Mouse (Mus musculus) midbrain, postnatal 0 days (tissue): ENCODE measurements around the gene Tbc1d8. TPM values are rescaled to one million over a fixed set of nuclear protein-coding genes. Genes with fewer than 3 reads are reported as not detected.

Experiments used
- ATAC-seq: fragments of 200-750 bp; cut with Nextera tagmentation; 2 replicates; pipeline ENCODE4 v1.8.0; 2017; ENCODE audit warnings: moderate number of reproducible peaks, mild to moderate bottlenecking, moderate TSS enrichment, moderate library complexity; ENCODE audit not compliant: low FRiP score
- DNase-seq: peaks from one replicate; pipeline ENCODE4 v3.0.0-alpha.2; 2015; ENCODE audit warnings: low spot score
- H3K27ac ChIP-seq: fragments of 300-500 bp; sonication (generic); 2 replicates; pipeline ENCODE4 v1.5.1; 2014; ENCODE audit warnings: low read depth, mild to moderate bottlenecking, low read length, mixed read lengths
- H3K27me3 ChIP-seq: fragments of 300-500 bp; sonication (generic); 2 replicates; pipeline ENCODE4 v1.6.1; 2014; ENCODE audit warnings: low read length, control low read depth, mixed read lengths; ENCODE audit not compliant: insufficient read depth
- H3K36me3 ChIP-seq: fragments of 300-500 bp; sonication (generic); 2 replicates; pipeline ENCODE4 v1.6.1; 2014; ENCODE audit warnings: low read length, control low read depth, mixed read lengths; ENCODE audit not compliant: insufficient read depth
- H3K4me1 ChIP-seq: fragments of 300-500 bp; sonication (generic); 2 replicates; pipeline ENCODE4 v1.6.1; 2014; ENCODE audit warnings: mild to moderate bottlenecking, control low read depth, antibody characterized with exemption, low read length, mixed read lengths; ENCODE audit not compliant: insufficient read depth
- H3K4me2 ChIP-seq: fragments of 300-500 bp; sonication (generic); 2 replicates; pipeline ENCODE4 v1.6.1; 2014; ENCODE audit warnings: low read depth, mild to moderate bottlenecking, low read length, mixed read lengths; ENCODE audit not compliant: poor library complexity, severe bottlenecking
- H3K4me3 ChIP-seq: fragments of 300-500 bp; sonication (generic); 2 replicates; pipeline ENCODE4 v1.5.1; 2014; ENCODE audit warnings: low read depth, mild to moderate bottlenecking, low read length, moderate library complexity
- H3K9ac ChIP-seq: fragments of 300-500 bp; sonication (generic); replicated peaks from 2 replicates; pipeline ENCODE4 v1.6.1; 2014; ENCODE audit warnings: mild to moderate bottlenecking, low read length, moderate library complexity, mixed read lengths; ENCODE audit not compliant: poor library complexity, severe bottlenecking
- H3K9me3 ChIP-seq: fragments of 300-500 bp; sonication (generic); 2 replicates; pipeline ENCODE4 v1.6.1; 2016; ENCODE audit warnings: low read length, control low read depth
- CTCF ChIP-seq: IDR thresholded peaks from 2 replicates; pipeline ENCODE4 v1.5.1; 2016; ENCODE audit warnings: antibody characterized with exemption, mild to moderate bottlenecking
- WGBS: fragments of 180-500 bp; shearing (Covaris S2); extraction: QIAGEN DNeasy Blood & Tissue Kit; methylation state at CpG from one replicate; pipeline ENCODE4 v1.1.7; 2014; 5-methylcytosine and 5-hydroxymethylcytosine counted together
- polyA plus RNA-seq: library from polyadenylated mRNA; unstranded; fragments of >200 nt; fragmentation: Nextera tagmentation; extraction: Ambion mirVana; gene quantifications from 2 replicates; pipeline ENCODE4 v1.2.1, GENCODE M21; 2015
- total RNA-seq: library from RNA; depleted of rRNA; stranded (reverse); fragments of >200 nt; gene quantifications from 2 replicates; pipeline ENCODE4 v1.2.3, GENCODE M21; 2014

Gene Tbc1d8
- total and polyA plus RNA-seq, 2 experiments from 2014 or later: 8.5 to 18.3 TPM

DNA sequence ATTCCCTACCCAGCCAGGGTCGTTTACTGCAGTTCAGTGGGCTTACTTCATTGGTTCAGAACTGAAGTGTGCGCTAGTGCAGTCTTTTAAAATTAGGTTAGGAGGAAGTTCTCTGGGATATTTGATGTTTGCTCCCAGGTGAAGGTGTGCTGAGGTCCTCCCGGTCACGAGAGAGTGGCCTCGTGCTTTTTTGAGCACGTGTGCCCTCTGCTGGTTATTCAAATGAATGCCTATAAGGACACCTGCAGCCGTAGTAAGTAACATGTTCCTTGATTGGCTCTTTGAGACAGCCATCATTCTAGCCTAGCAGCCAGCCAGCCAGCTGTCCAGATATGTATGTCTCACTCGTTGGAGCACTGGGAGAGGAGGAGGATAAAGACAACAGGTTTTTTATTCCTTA, 137.9 kb downstream of the Tbc1d8 start:
- peak; percentile 87 for TF ChIP-seq CTCF
- DNase-seq (peak; percentile 78), ATAC-seq (peak; percentile 62)
- Histone ChIP-seq H3K9ac (no peak overlapping the region), H3K27me3 (no peaks in the 10 kb centered on the region), H3K9me3 (no peaks in the 10 kb centered on the region), H3K4me3 (no peak overlapping the region), H3K36me3 (no peaks in the 10 kb centered on the region), H3K27ac (no peak overlapping the region), H3K4me1 (no peaks in the 10 kb centered on the region), H3K4me2 (no peak overlapping the region)
- WGBS: 21% methylated on average over 8 of the region's 8 CpGs

- H3K9ac ChIP-seq: no peak overlapping the region
- DNase-seq: no peak
- ATAC-seq: no peak
- H3K4me3 ChIP-seq: no peak overlapping the region
- no peaks in the 10 kb centered on the region for H3K36me3 ChIP-seq
- no peaks in the 10 kb centered on the region for H3K4me1 ChIP-seq
- TF ChIP-seq CTCF: no peak
- no peak overlapping the region for H3K27ac ChIP-seq
- 84% methylated on average over 6 of the region's 6 CpGs for WGBS
- no peaks in the 10 kb centered on the region for H3K27me3 ChIP-seq
- H3K9me3 ChIP-seq: no peaks in the 10 kb centered on the region
- no peak overlapping the region for H3K4me2 ChIP-seq
Measured at GRCm38 (mm10) chr1:39340156-39340555, 138.4 kb downstream of the Tbc1d8 start.

- Histone ChIP-seq H3K9me3 (no peaks in the 10 kb centered on the region), H3K27ac (no peak overlapping the region), H3K4me3 (no peak overlapping the region), H3K27me3 (no peaks in the 10 kb centered on the region), H3K36me3 (no peaks in the 10 kb centered on the region), H3K4me2 (no peak overlapping the region), H3K4me1 (no peaks in the 10 kb centered on the region), H3K9ac (no peak overlapping the region)
- TF ChIP-seq CTCF: no peak
- DNase-seq (no peak), ATAC-seq (no peak)
- 53% methylated on average over 5 of the region's 5 CpGs for WGBS
Measured at GRCm38 (mm10) chr1:39339455-39339854, 139.1 kb downstream of the Tbc1d8 start.

GRCm38 (mm10) chr1:39338831-39339230, 139.7 kb downstream of the Tbc1d8 start:
- no peak overlapping the region for H3K4me3 ChIP-seq
- no peak for DNase-seq
- no peaks in the 10 kb centered on the region for H3K27me3 ChIP-seq
- no peak overlapping the region for H3K9ac ChIP-seq
- ATAC-seq: no peak
- no peaks in the 10 kb centered on the region for H3K9me3 ChIP-seq
- no peak for TF ChIP-seq CTCF
- no peaks in the 10 kb centered on the region for H3K36me3 ChIP-seq
- H3K27ac ChIP-seq: no peak overlapping the region
- H3K4me2 ChIP-seq: no peak overlapping the region
- WGBS: 84% methylated on average over 10 of the region's 10 CpGs
- no peaks in the 10 kb centered on the region for H3K4me1 ChIP-seq

DNA sequence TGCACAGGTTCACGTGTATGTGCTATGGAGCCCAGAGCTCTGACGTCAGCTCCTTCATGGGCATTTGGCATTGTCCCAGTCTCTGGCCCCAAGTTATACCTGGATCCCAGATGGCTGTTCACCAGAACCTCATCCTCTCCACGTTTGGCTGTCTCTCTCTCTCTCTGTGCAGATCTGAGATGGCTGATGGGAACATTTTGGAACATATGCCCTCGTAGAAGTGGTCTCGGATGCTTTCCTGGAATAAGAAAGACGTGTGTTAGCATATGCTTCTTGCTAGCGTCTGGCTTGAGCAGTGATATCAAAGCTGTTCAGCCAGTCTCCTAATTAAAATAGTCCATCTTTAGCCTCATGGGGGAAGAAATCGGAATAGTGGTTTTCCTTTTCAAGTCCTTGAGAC, 141.8 kb downstream of the Tbc1d8 start:
- no peaks in the 10 kb centered on the region for H3K9me3 ChIP-seq
- no peak for ATAC-seq
- 75% methylated on average over 8 of the region's 8 CpGs for WGBS
- no peak overlapping the region for H3K4me3 ChIP-seq
- H3K9ac ChIP-seq: no peak overlapping the region
- H3K4me2 ChIP-seq: no peak overlapping the region
- no peak for DNase-seq
- no peak overlapping the region for H3K27ac ChIP-seq
- no peaks in the 10 kb centered on the region for H3K27me3 ChIP-seq
- H3K4me1 ChIP-seq: no peaks in the 10 kb centered on the region
- TF ChIP-seq CTCF: no peak
- no peaks in the 10 kb centered on the region for H3K36me3 ChIP-seq

GRCm38 (mm10) chr1:39335561-39336196, 142.9 kb downstream of the Tbc1d8 start:
- WGBS: 32% methylated on average over 15 of the region's 15 CpGs
- no peak overlapping the region for H3K27ac ChIP-seq
- ATAC-seq (no peak), DNase-seq (no peak)
- H3K27me3 ChIP-seq: no peaks in the 10 kb centered on the region
- no peak overlapping the region for H3K4me2 ChIP-seq
- H3K4me1 ChIP-seq: no peaks in the 10 kb centered on the region
- no peak for TF ChIP-seq CTCF
- H3K9me3 ChIP-seq: no peaks in the 10 kb centered on the region
- H3K9ac ChIP-seq: no peak overlapping the region
- H3K36me3 ChIP-seq: no peaks in the 10 kb centered on the region
- H3K4me3 ChIP-seq: no peak overlapping the region
